Mouse (Mus musculus) urinary bladder, postnatal 4 days (tissue): ENCODE results near the gene Kcnab1.

Source experiments
- DNase-seq, 2 experiments: peaks; one replicate each; pipeline ENCODE4 v3.0.0; 2021 to 2022; ENCODE audit warnings: low spot score in 2 of 2

The Kcnab1 gene

DNA sequence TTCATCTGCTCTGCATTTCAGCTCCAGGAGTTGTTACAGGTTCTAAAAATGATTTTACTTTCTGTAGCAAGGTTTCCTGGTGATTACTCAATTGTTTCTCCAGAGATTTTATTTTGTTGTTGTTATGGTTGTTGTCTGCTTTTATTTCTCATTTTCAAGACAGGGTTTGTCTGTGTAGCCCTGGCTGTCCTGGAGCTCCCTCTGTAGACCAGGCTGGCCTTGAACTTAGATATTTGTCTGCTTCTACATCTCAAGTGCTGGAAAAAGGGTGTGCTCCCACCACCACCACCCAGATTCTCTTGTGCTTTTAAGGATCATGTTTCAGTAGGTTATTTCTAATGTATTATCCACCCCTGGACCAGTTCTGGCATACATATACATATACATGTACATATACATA is 207.6 kb downstream of the Kcnab1 start:
- no peak for DNase-seq

DNA sequence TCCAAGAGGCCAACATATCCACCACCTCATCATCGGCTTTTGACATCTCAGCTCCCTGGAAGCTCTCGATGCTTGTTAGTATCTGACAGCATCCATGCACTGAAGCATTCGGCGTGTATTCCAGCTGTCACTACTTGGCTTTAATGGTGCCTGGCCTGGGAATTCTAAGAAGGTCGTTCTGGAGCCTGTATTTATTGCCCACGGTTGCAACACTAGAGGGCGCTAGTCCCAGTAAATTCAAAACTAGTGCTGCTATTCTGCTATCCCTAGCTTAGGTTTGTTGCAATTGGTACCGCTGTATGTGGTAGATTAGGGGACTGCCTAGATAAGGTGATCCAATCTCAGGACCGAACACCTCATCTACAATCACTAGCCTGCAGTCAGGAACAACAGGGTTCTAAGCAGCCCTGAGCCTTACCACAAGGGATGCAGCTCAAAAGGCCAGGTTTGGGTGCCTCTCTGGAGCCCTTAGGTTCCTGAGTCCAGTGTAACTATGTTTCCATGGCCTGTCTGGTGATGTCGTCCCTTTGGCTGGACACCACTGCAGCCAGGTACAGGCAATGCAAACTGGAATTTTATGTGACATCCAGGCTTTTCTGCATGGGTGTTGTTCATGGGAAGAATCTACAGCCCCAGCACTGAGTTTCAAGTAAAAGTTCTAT is 208.8 kb downstream of the Kcnab1 start:
- no peak for DNase-seq

DNA sequence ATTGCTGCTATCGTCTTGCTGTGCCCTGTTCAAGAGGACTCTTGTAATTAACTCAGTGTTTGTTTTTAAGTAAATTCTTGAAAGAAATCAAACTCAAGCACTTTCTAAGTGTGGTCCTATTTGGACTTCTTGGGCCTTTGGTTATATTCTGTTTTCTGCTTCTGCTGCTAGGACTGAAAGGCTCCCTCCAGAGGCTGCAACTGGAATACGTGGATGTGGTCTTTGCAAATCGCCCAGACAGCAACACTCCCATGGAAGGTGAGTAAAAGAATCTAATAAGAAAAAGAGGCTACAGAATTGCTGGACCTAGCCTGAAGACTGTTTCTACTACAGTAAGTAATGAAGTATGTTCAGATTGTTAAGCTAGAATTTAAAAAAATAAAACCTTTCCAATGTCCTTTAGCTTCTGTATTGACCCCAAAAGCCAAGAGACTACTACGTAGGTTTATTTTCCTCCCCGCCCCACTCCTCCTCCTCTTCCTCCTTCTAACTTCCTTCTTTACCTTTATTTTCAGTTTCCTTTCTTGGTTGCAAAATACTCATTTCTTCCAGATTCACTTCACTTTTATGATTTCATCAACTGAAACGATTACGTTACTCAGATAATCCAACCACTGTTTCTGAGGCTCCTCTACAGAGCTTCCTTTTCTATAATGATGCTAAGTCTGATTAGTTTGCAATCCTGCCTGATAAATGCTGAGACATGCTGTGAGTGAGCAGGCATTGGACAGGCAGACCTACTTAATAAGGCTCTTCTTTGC is 210.2 kb downstream of the Kcnab1 start:
- no peak for DNase-seq

DNA sequence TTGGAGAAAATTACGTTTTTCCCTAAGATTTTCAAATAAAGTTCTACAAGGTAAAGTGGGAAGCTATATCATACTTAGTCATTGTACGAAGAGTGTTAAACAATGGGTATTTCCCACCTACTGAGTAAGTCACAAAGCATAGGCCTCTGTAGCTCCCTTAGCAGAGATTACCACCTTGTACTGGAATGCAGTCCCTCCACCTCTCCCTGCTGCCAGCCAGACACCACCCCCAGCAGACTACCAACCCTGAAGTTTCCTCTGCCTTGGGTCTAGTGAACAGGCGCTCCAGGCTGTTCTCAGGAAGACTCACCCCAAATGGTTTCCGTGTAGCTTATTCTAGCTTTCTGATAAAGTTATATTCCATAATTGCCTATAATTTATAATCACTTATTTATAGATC is 211.8 kb downstream of the Kcnab1 start:
- DNase-seq: no peak

DNA sequence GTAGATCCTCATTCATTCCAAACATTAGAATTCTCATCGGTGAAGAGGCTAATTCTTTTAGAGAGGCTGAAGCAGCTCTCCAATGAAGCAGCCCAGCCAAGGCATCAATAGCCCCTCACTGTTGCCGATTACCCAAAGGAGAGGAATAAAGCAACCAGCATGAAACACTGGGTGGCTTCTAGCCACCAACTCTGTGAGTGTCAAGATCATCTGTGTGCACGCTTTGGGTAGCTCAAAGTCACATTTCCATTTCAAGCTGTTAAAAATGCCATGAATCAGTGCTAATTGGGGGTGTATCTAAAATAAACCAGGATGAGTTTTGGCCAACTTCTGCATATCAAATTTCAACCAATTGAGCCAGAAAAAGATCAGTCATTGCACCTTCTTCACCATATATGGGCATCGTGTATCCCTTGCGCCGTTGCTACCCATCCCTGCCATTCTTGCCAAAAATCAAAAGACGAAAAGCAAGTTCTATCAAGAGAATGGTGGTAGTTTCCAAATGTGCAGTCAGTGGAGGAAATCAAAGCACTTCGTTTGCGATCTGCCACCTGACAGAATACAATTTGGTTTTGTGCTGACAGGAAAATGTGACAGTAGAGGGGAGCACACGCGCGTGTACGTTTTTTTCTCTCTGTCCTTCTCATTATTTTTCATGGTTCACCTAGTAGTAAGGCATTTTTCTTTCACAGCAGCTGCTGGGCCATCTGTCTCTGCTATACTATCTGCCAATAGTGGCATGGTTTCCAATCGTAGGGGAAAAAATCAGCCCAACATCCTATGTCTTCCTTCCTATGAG is 213.0 kb downstream of the Kcnab1 start:
- no peak for DNase-seq

DNA sequence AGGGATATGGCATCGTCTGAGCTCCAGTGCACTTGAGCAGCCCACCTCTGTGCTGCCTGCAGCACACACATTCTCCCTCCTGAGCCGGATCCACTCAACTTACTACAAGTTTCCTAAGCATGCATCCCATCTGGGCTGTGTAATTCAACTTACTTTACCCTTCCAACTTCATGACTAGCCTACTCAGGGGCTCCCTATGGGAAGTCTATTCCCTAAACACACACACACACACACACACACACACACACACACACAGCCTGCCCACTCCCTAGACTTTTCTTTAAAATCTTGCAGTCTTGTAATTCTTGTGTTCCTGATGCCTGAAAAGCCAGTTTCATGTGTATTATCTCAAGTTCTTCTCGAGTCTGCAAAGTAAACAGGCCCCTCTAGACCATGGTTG is 216.1 kb downstream of the Kcnab1 start:
- DNase-seq: no peak

DNA sequence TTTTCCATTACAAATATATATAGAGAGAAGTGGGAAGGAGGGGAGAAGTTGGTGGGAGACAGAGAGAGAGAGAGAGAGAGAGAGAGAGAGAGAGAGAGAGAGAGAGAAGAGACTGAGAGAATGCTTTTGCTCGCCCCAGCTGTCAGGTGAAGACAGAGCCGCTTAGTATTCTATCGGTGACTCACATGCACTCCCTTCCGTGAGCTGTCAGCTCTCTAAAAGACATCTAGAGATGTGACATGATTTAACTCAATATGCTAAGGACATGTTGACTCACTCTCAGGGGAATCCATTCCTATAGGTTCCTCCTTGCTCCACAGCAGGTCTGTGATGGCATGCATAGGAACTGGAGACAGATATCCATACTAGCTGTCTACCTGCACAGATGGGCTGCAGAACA is 219.6 kb downstream of the Kcnab1 start:
- DNase-seq: no peak

DNA sequence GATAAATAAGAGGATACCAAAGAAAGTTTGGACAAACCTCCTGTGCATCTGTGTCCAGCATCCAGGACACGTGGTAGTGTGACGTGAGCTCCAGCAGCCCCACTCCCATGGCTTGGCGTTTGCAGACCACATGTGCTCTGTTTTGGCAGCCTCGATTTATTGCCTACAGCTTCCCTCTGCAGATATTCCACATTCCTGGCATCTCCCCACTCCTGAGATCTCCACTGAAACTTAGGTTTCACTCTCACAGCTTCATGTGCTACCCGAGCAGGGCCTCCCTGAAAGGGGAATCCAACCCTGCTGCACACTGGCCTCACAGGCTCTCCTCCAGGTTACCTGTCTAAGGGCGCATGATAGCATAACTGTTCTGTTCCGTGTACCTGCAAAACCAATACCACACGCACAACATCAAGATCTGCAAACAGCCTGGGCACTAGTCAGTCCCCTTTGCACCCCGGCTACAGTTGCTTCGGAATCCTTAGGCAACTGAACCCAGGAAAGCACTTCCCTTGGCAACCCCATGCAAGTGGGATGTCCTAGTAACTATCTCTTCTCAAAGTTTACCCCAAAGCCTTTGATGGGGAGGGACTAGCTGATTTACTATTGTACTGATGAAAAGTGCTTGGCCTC is 228.8 kb downstream of the Kcnab1 start:
- DNase-seq: no peak

DNA sequence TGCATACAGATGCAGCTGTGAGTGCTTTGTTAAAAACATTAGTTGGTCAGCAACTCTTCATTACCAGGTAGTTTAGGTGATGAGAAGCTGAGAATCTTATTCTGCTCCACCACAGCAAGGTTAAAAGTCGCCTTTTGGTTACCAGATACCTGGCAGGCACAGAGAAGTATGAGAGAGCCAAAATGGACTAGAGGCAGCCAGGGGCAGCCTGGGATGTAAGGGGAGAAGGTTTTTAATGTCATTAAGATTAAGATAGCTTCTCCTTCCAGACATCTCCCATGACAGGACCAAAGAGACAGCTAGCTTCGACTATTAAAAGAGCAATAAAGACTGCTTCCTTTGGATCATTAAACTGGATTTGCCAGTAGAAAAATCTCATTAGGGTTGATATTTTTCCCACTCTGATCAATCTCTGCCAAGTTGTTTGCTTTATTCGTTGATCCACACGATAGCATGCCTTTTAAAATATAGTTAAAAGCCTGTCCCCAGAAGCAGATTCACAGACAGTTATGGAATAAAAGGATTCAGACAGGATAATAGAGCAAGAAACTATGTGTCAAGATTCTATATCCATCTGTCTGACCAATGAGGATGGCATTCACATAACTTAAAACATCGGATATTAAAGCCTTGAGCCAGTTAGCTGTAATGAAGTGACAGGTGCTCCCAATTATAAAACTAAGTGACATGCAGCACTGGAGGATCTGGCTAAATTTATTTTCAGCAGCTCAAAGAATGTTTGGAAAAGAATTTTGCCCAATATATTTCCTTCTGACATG is 231.2 kb downstream of the Kcnab1 start:
- no peak for DNase-seq

DNA sequence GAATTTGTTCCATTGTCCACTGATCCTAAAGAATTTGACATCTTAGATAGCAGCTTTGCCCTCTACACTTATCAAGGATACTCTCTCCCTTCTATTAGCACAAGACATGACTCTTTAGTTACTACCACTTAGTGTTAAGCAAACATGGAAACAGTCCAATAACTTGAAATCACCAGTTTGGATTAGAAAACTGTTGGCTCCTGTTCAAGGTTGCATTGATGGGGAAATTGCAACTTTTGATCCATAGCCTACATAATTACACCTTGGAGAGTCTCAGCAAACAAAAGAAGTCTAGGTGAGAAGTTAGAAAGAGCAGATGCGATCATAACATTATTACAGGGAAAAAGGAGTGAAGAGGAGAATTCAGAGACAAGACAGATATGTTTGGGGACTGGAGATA is 237.0 kb downstream of the Kcnab1 start:
- no peak for DNase-seq

DNA sequence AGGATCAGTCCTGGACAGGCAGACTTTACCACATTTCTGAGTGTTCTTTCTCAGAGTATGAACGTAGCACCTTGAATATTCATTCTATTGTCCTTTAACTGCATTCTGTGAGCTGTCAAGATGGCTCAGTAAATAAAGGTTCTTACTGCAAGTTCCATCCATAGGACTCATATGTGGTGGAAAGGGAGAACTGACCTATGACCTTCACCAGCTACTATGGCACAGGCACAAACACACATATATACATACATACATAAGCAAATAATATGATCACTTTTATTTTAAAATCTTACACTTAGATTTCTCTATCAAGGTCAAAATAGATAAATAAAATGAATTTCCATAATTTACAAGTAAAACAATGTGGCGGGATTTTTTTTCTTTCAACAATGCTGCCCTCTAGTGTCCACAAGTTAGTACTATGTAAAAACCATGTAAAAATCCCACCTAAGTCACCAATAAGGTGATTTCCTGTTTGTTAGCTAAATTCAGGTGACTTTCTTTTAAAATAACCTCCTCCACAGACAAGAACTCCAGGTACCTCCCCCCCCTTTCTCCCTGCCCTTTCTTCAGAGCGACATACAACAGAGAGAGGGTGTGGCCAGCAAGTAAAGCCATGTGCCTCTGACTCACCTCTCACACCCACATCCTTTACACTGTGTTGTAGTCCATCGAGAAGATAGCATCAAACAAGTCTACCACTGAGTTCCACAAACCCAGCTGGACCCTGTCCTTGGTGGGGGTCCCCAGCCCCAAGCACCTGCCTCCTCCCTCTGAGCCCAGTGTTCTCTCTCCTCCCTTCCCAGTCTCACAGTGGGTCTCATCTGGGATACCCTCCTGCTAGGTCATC is 243.3 kb downstream of the Kcnab1 start:
- no peak for DNase-seq

DNA sequence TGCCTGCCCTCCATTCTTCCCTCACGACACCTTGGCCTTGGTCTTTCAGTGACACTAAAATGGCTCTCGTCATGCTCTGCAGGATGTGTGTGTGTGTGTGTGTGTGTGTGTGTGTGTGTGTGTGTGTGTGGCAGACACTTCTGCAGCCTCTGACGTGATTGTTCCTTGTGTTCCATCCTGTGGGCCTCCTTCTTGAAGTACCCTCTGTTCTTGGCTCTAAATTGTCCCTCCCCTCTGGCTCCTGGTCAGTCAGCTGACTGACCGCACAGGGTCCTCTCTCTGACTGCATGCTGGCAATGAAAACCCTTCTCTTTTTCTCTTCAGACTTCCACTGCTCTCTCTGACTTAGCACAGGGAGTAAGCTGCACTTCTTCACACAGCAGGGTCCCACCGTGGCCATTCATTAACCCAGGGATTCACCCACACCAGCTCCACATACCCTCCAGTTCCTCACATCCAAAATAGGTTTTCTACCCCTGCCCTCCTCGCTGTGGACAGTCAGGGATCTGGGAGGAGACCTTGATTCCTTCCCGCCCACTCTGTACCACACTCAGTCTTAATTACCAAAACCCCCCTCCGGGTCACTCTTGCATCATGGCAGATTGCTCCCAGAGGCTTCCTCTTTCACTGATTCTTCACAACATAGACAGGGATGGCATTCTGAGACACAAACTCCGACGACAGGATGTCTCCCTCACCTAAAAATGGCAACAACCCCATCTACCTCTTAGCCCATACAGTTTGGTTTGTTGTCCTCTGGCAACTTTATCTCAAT is 244.3 kb downstream of the Kcnab1 start:
- DNase-seq: no peak

DNA sequence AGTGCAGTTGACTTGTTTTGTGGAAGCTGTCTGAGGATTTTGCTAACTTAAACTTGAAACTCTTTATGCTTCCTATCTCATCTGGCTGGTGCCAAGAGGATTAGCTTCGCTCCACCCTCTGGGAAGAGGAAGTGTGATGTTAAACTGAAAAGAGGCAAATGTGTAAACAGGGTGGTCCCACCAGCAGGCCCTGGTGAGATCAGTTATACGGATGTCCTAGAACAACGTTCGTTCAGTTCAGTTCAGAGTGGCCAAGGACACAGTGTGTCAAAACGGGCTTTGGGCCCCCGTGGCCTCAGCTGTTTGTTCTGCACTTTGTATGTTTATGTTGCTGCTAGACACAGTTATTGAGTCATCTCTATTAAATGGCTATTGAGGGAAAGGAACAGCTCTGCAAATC is 246.3 kb downstream of the Kcnab1 start:
- DNase-seq: no peak

DNA sequence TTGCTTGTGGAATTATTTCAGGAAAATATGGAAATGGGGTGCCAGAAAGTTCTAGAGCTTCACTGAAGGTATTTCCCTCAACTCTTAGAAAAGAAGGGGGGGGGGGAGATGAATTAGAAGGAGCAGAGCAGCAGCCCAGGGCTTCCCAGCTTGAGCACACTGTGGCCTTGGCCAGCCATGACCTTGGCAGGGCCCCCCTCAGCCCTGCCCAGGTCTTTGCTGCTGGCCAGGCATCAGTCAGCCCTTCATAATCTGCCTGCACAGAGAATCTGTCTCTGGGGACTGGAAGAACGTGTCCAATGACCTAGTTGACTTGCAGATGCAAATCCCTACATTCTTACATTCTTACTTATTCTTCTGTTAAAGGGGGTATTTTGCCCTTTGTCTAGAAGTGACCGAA is 249.1 kb downstream of the Kcnab1 start:
- no peak for DNase-seq

DNA sequence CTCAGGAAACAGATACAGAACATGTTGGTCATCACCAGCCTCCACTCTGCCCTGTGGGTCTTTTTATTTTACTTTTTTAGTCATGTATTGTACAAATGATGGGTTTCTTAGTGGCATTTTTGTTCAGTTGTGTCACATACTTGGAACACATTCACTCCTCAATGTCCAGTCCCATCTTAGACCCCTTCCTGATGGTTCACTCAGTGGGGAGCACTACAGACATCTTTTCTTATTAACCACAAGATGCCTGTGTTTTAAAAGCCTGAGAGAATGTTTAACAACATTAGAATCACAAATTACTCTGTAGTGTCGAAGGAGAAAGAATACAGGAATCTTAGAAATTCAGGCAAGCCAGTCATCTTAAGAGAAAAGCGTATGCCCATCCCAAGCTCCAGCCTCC is 249.7 kb downstream of the Kcnab1 start:
- DNase-seq: no peak

DNA sequence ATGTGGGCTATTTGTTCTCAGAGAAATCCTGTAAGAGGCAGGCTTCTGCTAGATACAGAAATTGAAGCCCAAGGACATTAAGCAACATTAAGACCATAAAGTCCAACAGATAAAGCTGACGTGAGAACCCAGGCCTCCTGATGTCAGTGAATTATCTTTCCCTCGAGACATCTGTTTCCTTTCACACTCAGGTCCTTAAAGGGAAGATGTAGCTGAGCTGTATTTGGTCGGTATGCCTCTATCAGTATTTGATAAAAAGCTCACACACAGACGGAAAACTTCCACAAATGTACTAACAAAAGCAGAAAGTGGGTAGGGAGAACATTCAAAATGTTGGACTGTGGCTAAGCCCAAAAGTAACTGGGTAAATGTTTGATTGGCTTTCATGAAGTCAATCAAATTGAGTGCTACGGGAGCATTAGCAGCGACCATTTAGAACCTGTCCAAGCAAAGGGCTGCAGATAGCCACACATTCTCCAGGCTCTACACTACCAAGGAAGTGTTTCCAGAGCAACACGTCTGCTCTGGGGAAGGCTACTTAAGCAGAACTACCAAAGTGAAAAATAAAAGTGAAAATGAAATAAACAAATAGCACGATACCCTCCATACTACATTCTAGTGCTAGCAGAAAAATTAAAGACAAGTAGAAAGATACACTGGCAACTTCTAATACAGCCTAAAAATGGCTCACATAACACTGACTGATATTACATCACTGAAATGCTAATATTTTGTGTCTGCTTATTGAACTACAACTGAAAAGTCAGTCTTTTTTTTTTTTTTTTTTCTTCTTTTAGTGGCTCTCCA is 251.2 kb downstream of the Kcnab1 start:
- DNase-seq: no peak

DNA sequence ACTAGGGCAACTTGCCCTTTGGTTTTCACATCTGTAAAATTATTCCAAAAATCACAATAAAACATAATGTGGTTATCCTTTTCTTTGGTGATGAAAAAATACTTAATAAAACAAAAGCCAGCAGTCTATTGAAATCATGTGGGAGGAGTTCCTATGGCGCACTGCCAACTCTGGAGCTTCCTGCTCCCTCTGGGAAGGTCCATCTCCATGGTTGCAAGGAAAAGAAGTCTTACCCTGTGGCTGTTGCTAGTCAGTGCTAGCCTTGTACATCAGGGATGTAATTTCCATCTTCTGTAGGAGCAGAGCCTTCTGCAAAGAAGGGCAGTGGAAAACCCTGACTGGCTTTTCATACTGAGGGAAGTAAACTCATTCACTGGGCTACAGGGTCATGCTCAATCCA is 254.3 kb downstream of the Kcnab1 start:
- DNase-seq: peak in 1 of 2 experiments; percentile 72

DNA sequence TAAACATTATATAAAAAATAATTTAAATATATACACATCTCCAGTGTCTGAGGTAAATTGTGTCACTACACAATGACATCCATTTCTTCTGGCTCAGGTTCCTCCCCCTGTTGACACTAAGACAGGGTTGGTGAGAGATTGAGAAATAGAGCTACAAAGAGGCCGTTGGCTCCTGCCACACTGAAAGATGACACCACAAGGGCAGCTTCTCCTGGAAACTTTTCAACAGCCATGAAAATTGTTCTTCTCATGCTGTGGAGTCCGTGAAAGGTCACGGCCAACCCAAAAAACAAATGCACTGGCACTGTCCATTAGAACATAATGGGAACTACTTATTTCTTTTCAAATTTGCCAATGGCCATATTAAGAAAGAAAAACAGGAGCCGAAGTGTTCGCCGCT is 256.0 kb downstream of the Kcnab1 start:
- no peak for DNase-seq
